Mouse (Mus musculus) CD4-positive, CD25-positive, alpha-beta regulatory T cell, adult 4 months (primary cell): ENCODE data around the gene Olfr122. TPM values are rescaled to one million over a fixed set of nuclear protein-coding genes. Genes with fewer than 3 reads are reported as not detected.

ENCODE experiments used
- ATAC-seq: one replicate; pipeline ENCODE4 v1.8.0; 2017
- polyA plus RNA-seq, 2 experiments: library from polyadenylated mRNA; unstranded; fragments of 100-300 nt; shearing (Covaris generic); gene quantifications; one replicate each; pipeline ENCODE4 v1.2.1; 2017

Olfr122 gene
- polyA plus RNA-seq, result under 1 TPM in 1 of 2 experiments, not detected in 1; 0.27 TPM

DNA sequence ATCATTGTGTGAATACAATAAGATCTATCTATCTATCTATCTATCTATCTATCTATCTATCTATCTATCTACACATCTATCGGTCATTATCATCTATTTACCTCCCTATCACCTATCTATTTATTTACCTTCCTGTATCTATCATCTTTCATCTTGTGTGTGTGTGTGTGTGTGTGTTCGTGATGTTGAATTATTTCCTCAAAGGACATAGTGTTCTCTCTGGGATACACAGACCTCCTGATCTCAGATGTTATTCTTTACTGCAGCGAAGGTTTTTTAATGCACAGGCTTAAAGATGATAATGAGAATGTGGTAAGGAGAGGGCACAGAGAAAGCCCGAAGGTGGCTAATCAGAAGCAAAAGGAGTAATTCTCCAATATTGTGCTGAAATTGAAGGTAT lies at the start of gene Olfr122:
Olfr122 (plus strand) TSS at position 301 of the 400 bp plus-strand sequence.
- ATAC-seq, result no peak

DNA sequence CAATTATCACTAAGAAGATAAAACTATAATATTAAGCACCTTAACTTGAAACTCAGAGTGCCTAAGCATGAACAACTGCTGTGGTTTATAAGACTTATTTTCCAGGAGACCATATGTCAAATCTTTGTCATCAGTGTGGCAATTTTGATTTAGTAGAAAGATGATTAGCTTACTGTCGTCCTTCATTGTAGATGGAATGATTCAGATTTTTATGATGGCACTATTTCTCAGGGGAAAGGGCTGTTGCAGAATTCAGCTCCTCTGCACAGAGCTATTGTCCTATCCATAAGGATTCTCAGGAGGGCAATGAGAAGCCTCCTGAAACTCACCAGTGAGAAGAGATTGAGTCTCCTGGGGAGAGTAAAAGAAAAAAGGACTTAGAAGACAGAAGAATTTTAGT lies 46.9 kb upstream of the Olfr122 start, which contains the start of gene Olfr120:
Olfr120 (plus strand) TSS at position 301 of the 400 bp plus-strand sequence.
- no peak for ATAC-seq

DNA sequence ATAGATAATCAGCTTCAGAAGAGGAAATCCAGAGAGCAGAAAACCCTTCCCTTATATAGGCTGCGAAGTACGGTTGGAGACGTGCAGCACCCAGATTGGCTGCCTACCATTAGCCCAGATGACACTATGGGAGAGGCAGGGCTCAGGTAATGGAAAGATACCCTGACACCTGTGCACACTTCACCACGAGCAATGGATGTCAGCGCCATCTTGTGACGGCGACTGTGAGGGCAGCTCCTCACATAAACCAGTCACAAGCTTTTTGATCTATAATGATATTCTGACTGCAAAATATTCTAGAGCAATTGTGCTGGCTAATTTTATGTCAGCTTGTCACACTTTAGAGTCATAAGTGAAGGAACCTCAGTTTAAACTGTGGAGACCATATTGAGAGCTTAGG lies 30.3 kb upstream of the Olfr122 start:
- no peak for ATAC-seq

DNA sequence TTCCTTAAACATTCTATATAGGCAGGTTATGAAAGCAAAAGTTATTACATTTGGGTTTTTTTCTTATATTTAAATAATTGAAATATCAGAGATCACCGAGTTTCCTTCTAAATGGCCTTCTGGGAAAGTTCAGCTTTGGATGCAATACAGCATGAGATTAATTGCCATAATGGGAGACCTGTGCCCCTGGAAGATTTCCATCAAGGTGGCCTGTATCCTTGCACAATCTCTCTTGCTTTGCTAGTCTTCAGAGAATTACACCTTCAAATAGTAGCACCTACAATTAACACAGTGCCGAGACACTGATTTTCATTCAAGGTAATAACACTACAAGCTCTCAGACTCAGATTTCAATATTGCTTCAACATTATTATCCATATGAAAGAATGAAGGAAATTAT lies 24.8 kb downstream of the Olfr122 start, which contains the start of gene Olfr123:
Olfr123 (plus strand) TSS at position 301 of the 400 bp plus-strand sequence.
- no peak for ATAC-seq

DNA sequence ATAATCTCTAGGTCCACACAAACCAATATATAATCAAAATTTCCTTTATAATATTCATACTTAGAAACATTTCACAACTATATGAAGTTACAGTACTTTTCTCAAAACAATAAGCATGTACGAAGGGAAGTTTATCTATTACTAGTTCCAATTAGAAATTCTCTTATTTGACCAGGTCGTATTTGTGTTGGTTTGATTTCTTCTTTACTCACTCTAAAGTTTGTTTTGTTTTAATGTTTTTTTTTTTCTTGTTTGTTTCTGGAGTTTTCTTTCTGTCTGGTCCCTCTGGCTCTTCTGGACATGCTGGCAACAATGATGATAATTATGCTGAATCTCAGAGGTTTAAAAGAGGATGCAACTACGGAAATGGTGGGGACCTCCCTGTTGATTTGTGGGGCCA lies 31.2 kb downstream of the Olfr122 start, which contains the start of gene Olfr124:
Olfr124 (plus strand) TSS at position 301 of the 400 bp plus-strand sequence.
- no peak for ATAC-seq

Other genes with a start within 250 kb of the Olfr122 start
- gene Olfr112, start 199.2 kb upstream of the Olfr122 start, polyA plus RNA-seq, result not detected
- not detected for gene Olfr113, start 190.9 kb upstream of the Olfr122 start, polyA plus RNA-seq
- gene Olfr114, start 175.9 kb upstream of the Olfr122 start, polyA plus RNA-seq, result not detected
- gene Olfr115, start 141.5 kb upstream of the Olfr122 start, polyA plus RNA-seq, result not detected
- gene Olfr116, start 141.4 kb upstream of the Olfr122 start, polyA plus RNA-seq, result not detected
- gene Olfr117, start 104.8 kb upstream of the Olfr122 start, polyA plus RNA-seq, result not detected
- gene Olfr118, start 101.6 kb upstream of the Olfr122 start, polyA plus RNA-seq, result under 1 TPM in 1 of 2 experiments, not detected in 1; 0.30 TPM
- gene Olfr119, start 72.0 kb upstream of the Olfr122 start, polyA plus RNA-seq, result not detected
- not detected for gene Olfr120, start 46.8 kb upstream of the Olfr122 start, polyA plus RNA-seq
- gene Olfr121, start 19.8 kb upstream of the Olfr122 start, polyA plus RNA-seq, result not detected
- gene Olfr123, start 24.9 kb downstream of the Olfr122 start, polyA plus RNA-seq, result not detected
- not detected for gene Olfr124, start 31.3 kb downstream of the Olfr122 start, polyA plus RNA-seq
- not detected for gene Olfr125, start 64.3 kb downstream of the Olfr122 start, polyA plus RNA-seq
- not detected for gene Olfr126, start 78.9 kb downstream of the Olfr122 start, polyA plus RNA-seq
- gene Olfr127, start 131.8 kb downstream of the Olfr122 start, polyA plus RNA-seq, result under 1 TPM in 1 of 2 experiments, not detected in 1; 0.11 TPM
- gene Olfr128, start 151.9 kb downstream of the Olfr122 start, polyA plus RNA-seq, result not detected
- gene Olfr761, start 184.5 kb downstream of the Olfr122 start, polyA plus RNA-seq, result not detected